Mouse (Mus musculus): ENCODE data around the gene Arhgef18. TPM values are rescaled to one million over a fixed set of nuclear protein-coding genes. Genes with fewer than 3 reads are reported as not detected.

Arhgef18 gene
- total and polyA plus RNA-seq, 2 experiments from 2014 or later, result 3.4 to 12.6 TPM

- Histone ChIP-seq H3K36me3 (replicated peaks; ENCODE audit: control insufficient read depth, insufficient read depth, low read length) (no peaks in the 10 kb centered on the region), H3K27ac (ENCODE audit: low read depth) (no peak overlapping the region), H3K9me3 (replicated peaks; ENCODE audit: control insufficient read depth, low read length) (no peaks in the 10 kb centered on the region), H3K4me3 (ENCODE audit: low read depth, low read length) (no peak overlapping the region), H3K27me3 (ENCODE audit: control insufficient read depth, insufficient read depth, low read length) (no peaks in the 10 kb centered on the region), H3K9ac (replicated peaks; ENCODE audit: low read depth, low read length) (no peak overlapping the region), H3K4me1 (ENCODE audit: control insufficient read depth, insufficient read depth) (peaks cover 6% of the 10 kb centered on the region; the same call in 1 of the 2 replicates), H3K4me2 (ENCODE audit: low read depth, low read length) (no peak overlapping the region)
- TF ChIP-seq CTCF (IDR thresholded peaks at IDR 0.05; ENCODE audit: low read depth), result peak; percentile 54
- no peak for TF ChIP-seq EP300 (IDR thresholded peaks at IDR 0.05; ENCODE audit: low read depth)
- 53% methylated on average over 5 of the region's 5 CpGs for WGBS
- peak; percentile 13 for DNase-seq (ENCODE audit: low spot score)
- ATAC-seq (ENCODE audit: insufficient read depth, low read depth), result no peak
These were observed 71.5 kb downstream of the Arhgef18 start for GRCm38 (mm10) chr8:3464309-3464708.

DNA sequence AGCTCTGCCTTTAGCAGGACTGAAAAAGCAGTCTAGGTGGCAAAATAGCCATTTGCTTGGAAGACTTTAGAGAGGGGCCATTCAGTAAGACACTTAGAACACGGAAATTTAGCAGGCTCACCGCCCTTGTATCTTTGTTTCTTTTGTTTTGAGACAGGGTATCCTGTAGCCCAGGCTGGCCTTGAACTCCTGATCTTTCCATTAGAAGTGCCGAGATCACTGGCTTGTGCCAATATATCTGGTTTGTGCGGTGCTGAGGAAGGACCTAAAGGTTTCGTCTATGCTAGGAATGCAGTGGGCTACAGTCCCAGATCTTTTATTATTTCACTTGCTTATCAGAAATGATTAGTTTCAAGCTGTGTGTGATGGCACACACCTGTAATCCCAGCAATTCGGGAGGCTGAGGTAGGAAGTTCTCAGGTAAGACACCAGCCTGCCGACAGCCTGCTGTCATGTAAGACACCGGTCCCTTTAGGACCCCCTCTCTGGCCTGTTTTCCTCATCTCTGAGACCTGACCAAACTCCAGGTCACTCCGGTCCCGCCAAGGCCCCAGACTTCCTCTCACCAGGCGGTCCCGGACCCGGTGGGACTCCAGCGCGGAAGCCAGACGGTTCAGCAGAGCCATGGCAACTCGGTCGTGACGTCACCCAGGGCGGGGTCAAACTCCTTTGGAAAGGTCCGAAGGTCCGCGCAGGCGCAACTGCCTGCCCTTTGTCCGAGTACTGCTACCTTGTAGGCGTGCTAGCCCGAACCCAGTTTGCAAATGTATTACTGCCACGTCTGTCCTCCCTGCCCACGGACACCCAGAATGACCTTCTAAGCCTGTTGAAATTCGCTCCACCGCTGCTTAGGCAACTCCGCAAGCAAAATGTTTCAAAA lies 74.4 kb downstream of the Arhgef18 start, which contains the start of gene Pex11g:
TSS of gene Pex11g (minus strand) at position 675 of the 880 bp plus-strand sequence.
- 4% methylated on average over 32 of the region's 32 CpGs for WGBS
- peak; percentile 98 for ATAC-seq (ENCODE audit: insufficient read depth, low read depth)
- H3K9me3 ChIP-seq (replicated peaks; ENCODE audit: control insufficient read depth, low read length), result no peaks in the 10 kb centered on the region
- peak within 1 kb of the TSS; percentile 80 for H3K27ac ChIP-seq (ENCODE audit: low read depth)
- no peak for TF ChIP-seq EP300 (IDR thresholded peaks at IDR 0.05; ENCODE audit: low read depth)
- H3K36me3 ChIP-seq (replicated peaks; ENCODE audit: control insufficient read depth, insufficient read depth, low read length), result no peaks in the 10 kb centered on the region
- peak within 1 kb of the TSS; percentile 73 for H3K4me2 ChIP-seq (ENCODE audit: low read depth, low read length)
- H3K4me1 ChIP-seq (ENCODE audit: control insufficient read depth, insufficient read depth), result peaks cover 6% of the 10 kb centered on the region; the same call in 1 of the 2 replicates
- H3K9ac ChIP-seq (replicated peaks; ENCODE audit: low read depth, low read length), result peak within 1 kb of the TSS; percentile 55
- DNase-seq (ENCODE audit: low spot score), result peak; percentile 95
- H3K27me3 ChIP-seq (ENCODE audit: control insufficient read depth, insufficient read depth, low read length), result no peaks in the 10 kb centered on the region
- peak within 1 kb of the TSS; percentile 55 for H3K4me3 ChIP-seq (ENCODE audit: low read depth, low read length)

DNA sequence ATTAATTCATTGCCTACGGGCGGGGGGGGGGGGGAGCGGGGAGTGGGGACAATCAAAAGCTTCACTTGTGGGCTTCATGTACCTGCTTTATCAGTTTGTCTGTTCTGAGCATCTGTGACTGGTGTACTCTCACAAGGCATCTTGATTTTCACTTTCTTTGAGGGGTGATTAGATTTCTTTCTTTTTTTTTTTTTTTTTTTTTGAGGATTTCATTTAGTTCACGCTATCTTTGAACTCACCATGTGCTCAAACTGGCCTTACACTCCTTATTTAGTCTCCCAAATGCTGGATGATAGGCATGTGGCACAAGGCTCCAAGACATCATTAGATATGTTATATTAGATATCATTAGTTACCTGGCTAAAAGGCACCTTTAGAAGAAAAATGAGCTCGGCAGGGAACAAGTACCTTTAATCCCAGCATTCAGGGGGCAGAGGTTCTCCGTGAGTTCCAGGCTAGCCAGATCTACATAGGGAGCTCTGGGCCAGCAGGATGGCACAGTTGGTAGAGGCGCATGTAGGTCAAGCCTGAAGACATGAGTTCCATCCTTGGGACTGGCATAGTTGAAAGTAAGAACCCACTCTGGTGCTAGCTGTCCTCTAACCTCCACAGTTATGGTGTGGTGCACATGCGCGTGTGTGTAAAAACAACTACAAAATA lies 75.2 kb downstream of the Arhgef18 start:
- TF ChIP-seq CTCF (IDR thresholded peaks at IDR 0.05; ENCODE audit: low read depth), result no peak
- no peak for TF ChIP-seq EP300 (IDR thresholded peaks at IDR 0.05; ENCODE audit: low read depth)
- ATAC-seq (ENCODE audit: insufficient read depth, low read depth) (0 out of 2 replicates have a peak, but pooled peaks have one; percentile 0), DNase-seq (ENCODE audit: low spot score) (no peak)
- peak overlapping the region; percentile 55 for H3K9ac ChIP-seq (replicated peaks; ENCODE audit: low read depth, low read length)
- no peaks in the 10 kb centered on the region for H3K27me3 ChIP-seq (ENCODE audit: control insufficient read depth, insufficient read depth, low read length)
- 52% methylated on average over 9 of the region's 9 CpGs for WGBS
- H3K36me3 ChIP-seq (replicated peaks; ENCODE audit: control insufficient read depth, insufficient read depth, low read length), result no peaks in the 10 kb centered on the region
- H3K4me2 ChIP-seq (ENCODE audit: low read depth, low read length), result peak overlapping the region; percentile 73
- H3K4me1 ChIP-seq (ENCODE audit: control insufficient read depth, insufficient read depth), result peaks cover 6% of the 10 kb centered on the region; the same call in 1 of the 2 replicates
- H3K4me3 ChIP-seq (ENCODE audit: low read depth, low read length), result peak overlapping the region; percentile 55
- peak overlapping the region; percentile 80 for H3K27ac ChIP-seq (ENCODE audit: low read depth)
- no peaks in the 10 kb centered on the region for H3K9me3 ChIP-seq (replicated peaks; ENCODE audit: control insufficient read depth, low read length)

DNA sequence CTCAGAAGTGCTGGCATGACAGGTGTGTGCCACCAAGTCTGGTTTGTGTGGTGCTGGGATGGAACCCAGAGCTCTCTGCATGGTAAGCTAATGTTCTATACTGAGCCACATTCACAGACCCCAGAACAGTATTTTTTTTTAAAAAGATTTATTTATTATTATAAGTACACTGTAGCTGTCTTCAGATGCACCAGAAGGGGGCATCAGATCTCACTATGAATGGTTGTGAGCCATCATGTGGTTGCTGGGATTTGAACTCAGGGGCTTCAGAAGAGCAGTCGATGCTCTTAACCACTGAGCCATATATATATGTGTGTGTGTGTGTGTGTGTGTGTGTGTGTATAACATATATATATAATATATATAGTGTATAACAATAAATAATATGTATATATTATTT lies 76.0 kb downstream of the Arhgef18 start:
- Histone ChIP-seq H3K36me3 (replicated peaks; ENCODE audit: control insufficient read depth, insufficient read depth, low read length) (no peaks in the 10 kb centered on the region), H3K4me2 (ENCODE audit: low read depth, low read length) (no peak overlapping the region), H3K9me3 (replicated peaks; ENCODE audit: control insufficient read depth, low read length) (no peaks in the 10 kb centered on the region), H3K9ac (replicated peaks; ENCODE audit: low read depth, low read length) (no peak overlapping the region), H3K4me1 (ENCODE audit: control insufficient read depth, insufficient read depth) (peaks cover 6% of the 10 kb centered on the region; the same call in 1 of the 2 replicates), H3K4me3 (ENCODE audit: low read depth, low read length) (no peak overlapping the region), H3K27me3 (ENCODE audit: control insufficient read depth, insufficient read depth, low read length) (no peaks in the 10 kb centered on the region), H3K27ac (ENCODE audit: low read depth) (no peak overlapping the region)
- TF ChIP-seq CTCF (IDR thresholded peaks at IDR 0.05; ENCODE audit: low read depth), result no peak
- no peak for TF ChIP-seq EP300 (IDR thresholded peaks at IDR 0.05; ENCODE audit: low read depth)
- 100% methylated on average over 1 of the region's 1 CpGs for WGBS
- ATAC-seq (ENCODE audit: insufficient read depth, low read depth), result no peak
- no peak for DNase-seq (ENCODE audit: low spot score)

- no peaks in the 10 kb centered on the region for H3K36me3 ChIP-seq (replicated peaks; ENCODE audit: control insufficient read depth, insufficient read depth, low read length)
- no peak within 1 kb of the TSS for H3K27ac ChIP-seq (ENCODE audit: low read depth)
- H3K27me3 ChIP-seq (ENCODE audit: control insufficient read depth, insufficient read depth, low read length), result no peaks in the 10 kb centered on the region
- no peaks in the 10 kb centered on the region for H3K9me3 ChIP-seq (replicated peaks; ENCODE audit: control insufficient read depth, low read length)
- DNase-seq (ENCODE audit: low spot score), result no peak
- H3K4me2 ChIP-seq (ENCODE audit: low read depth, low read length), result no peak within 1 kb of the TSS
- peaks cover 6% of the 10 kb centered on the region; the same call in 1 of the 2 replicates for H3K4me1 ChIP-seq (ENCODE audit: control insufficient read depth, insufficient read depth)
- ATAC-seq (ENCODE audit: insufficient read depth, low read depth), result no peak
- no peak within 1 kb of the TSS for H3K9ac ChIP-seq (replicated peaks; ENCODE audit: low read depth, low read length)
- TF ChIP-seq EP300 (IDR thresholded peaks at IDR 0.05; ENCODE audit: low read depth) (no peak), CTCF (IDR thresholded peaks at IDR 0.05; ENCODE audit: low read depth) (no peak)
- H3K4me3 ChIP-seq (ENCODE audit: low read depth, low read length), result no peak within 1 kb of the TSS
These were observed 77.8 kb downstream of the Arhgef18 start, which contains the start of gene Tex45 for GRCm38 (mm10) chr8:3470562-3470961. Gene Tex45, plus strand, starts transcription at chr8:3470862.

Data from heart, postnatal 0 days (tissue).